ENCODE assay signal across 8 mouse cellular contexts in genomic region chrX:162727367-162727777, GRCm38 (mm10). TPM values are rescaled to one million over a fixed set of nuclear protein-coding genes. Genes with fewer than 3 reads are reported as not detected.
A peak's percentile ranks its signal among the peaks of the same experiment; 100 is the strongest.
DNase-seq lines count a peak whose midpoint lies in the region; ATAC-seq and TF ChIP-seq lines count a peak whose summit lies in the region.

No protein-coding gene starts in this region.

- no peak overlapping the region for H3K4me3 ChIP-seq in heart, embryonic 14.5 days (ENCODE audit: control insufficient read depth in 1 of 2, insufficient read depth in 1 of 2, low read depth in 1 of 2, low read length in 2 of 2)
- no peak overlapping the region for H3K4me3 ChIP-seq in forebrain, embryonic 15.5 days
- no peak overlapping the region for H3K4me3 ChIP-seq in thymus, adult 2 months (ENCODE audit: control insufficient read depth, insufficient read depth, low read length)

- no peak overlapping the region for H3K9ac ChIP-seq in heart, embryonic 14.5 days (ENCODE audit: low read length)
- H3K9ac ChIP-seq in forebrain, embryonic 15.5 days (replicated peaks), result no peak overlapping the region

- H3K27ac ChIP-seq in heart, embryonic 14.5 days (replicated peaks in 1 of 2; ENCODE audit: control insufficient read depth in 1 of 2, insufficient read depth in 1 of 2, low read depth in 2 of 2, low read length in 2 of 2), result no peak overlapping the region
- H3K27ac ChIP-seq in forebrain, embryonic 15.5 days (replicated peaks), result no peak overlapping the region
- H3K27ac ChIP-seq in thymus, adult 2 months (ENCODE audit: control insufficient read depth, insufficient read depth, low read length), result no peak overlapping the region

- TF ChIP-seq POLR2A in thymus, adult 2 months (IDR thresholded peaks at IDR 0.05; ENCODE audit: control insufficient read depth, extremely low read depth, insufficient read depth, low read length, poor library complexity), result no peak

- ATAC-seq in heart, embryonic 14.5 days (ENCODE audit: insufficient number of reproducible peaks, insufficient read depth, low FRiP score, low read depth), result no peak
- 0 out of 2 replicates have a peak, but pooled peaks have one; percentile 29 for ATAC-seq in forebrain, embryonic 15.5 days (replicated peaks)
- 0 out of 2 replicates have a peak, but pooled peaks have one; percentile 30 for ATAC-seq in megakaryocyte, adult 5-6 weeks (ENCODE audit: poor library complexity, severe bottlenecking)

- peaks cover 0 to 4% of the 10 kb centered on the region in 2 experiments; a peak in 1 of 4 replicates for H3K4me1 ChIP-seq in heart, embryonic 14.5 days (ENCODE audit: control insufficient read depth in 2 of 2, insufficient read depth in 2 of 2, low read length in 2 of 2)
- H3K4me1 ChIP-seq in forebrain, embryonic 15.5 days, result no peaks in the 10 kb centered on the region
- H3K4me1 ChIP-seq in thymus, adult 2 months (replicated peaks; ENCODE audit: control insufficient read depth, insufficient read depth, low read length), result no peaks in the 10 kb centered on the region

- no peaks in the 10 kb centered on the region for H3K27me3 ChIP-seq in heart, embryonic 14.5 days (ENCODE audit: control insufficient read depth, insufficient read depth, low read length)
- H3K27me3 ChIP-seq in forebrain, embryonic 15.5 days, result no peaks in the 10 kb centered on the region
- H3K27me3 ChIP-seq in thymus, adult 2 months (ENCODE audit: control insufficient read depth, insufficient read depth, low read length), result no peaks in the 10 kb centered on the region

- H3K9me3 ChIP-seq in heart, embryonic 14.5 days (ENCODE audit: control insufficient read depth, low read length), result no peaks in the 10 kb centered on the region
- H3K9me3 ChIP-seq in forebrain, embryonic 15.5 days, result no peaks in the 10 kb centered on the region

- H3K36me3 ChIP-seq in heart, embryonic 14.5 days (ENCODE audit: control insufficient read depth, insufficient read depth, low read length), result no peaks in the 10 kb centered on the region
- H3K36me3 ChIP-seq in forebrain, embryonic 15.5 days, result no peaks in the 10 kb centered on the region
- H3K36me3 ChIP-seq in thymus, adult 2 months (ENCODE audit: control insufficient read depth, insufficient read depth, low read length), result no peaks in the 10 kb centered on the region

- 23% methylated on average over 13 of the region's 13 CpGs for WGBS in heart, embryonic 14.5 days
- 29% methylated on average over 13 of the region's 13 CpGs for WGBS in forebrain, embryonic 15.5 days
- WGBS in thymus, adult 2 months, result 96% methylated on average over 13 of the region's 13 CpGs

- no peak for DNase-seq in heart, adult 18-20 months
- DNase-seq in R1 (ENCODE audit: low read depth, low spot score), result peak; percentile 57
- no peak for DNase-seq in thymus, adult 2 months
- no peak for DNase-seq in cerebellum, adult 8-10 months
- no peak for DNase-seq in urinary bladder, postnatal 25 days (ENCODE audit: low spot score)

- no peak for TF ChIP-seq CTCF in thymus, adult 2 months (IDR thresholded peaks at IDR 0.05; ENCODE audit: borderline replicate concordance, control insufficient read depth, extremely low read depth, insufficient read depth, low read length, poor library complexity)

- peak overlapping the region; percentile 48 for H3K4me2 ChIP-seq in heart, embryonic 14.5 days (ENCODE audit: low read length)
- H3K4me2 ChIP-seq in forebrain, embryonic 15.5 days (replicated peaks), result no peak overlapping the region

RNA-seq across cellular contexts. Expression of gene Rbbp7, which starts 32.8 kb away (rescaled TPM):
- polyA plus RNA-seq in heart, embryonic 14.5 days (2014; fragmentation: Nextera tagmentation; extraction: Ambion mirVana), result 430 and 440 TPM in 2 replicates
- 100 to 1,000 TPM; 161 to 175 TPM for total RNA-seq in heart, adult 18-20 months (2021)
- polyA plus RNA-seq in forebrain, embryonic 15.5 days (2015; fragmentation: Nextera tagmentation; extraction: Ambion mirVana), result 229 and 233 TPM in 2 replicates
- 147 and 167 TPM in 2 replicates for total RNA-seq in megakaryocyte, adult 5-6 weeks (2015)
- 128 and 139 TPM in 2 replicates for total RNA-seq in megakaryocyte, adult 5-6 weeks (2017)
- polyA plus RNA-seq in thymus, adult 2 months (2012; rRNA removed), result 82.7 and 88.3 TPM in 2 replicates
